Mouse (Mus musculus): Measurements from ENCODE around the gene A230072I06Rik. TPM values are rescaled to one million over a fixed set of nuclear protein-coding genes. Genes with fewer than 3 reads are reported as not detected.

The A230072I06Rik gene
- polyA plus RNA-seq, 1 experiment: not detected

- H3K9me3 ChIP-seq (replicated peaks; ENCODE audit: control insufficient read depth, insufficient read depth, low read length, poor library complexity, severe bottlenecking): no peaks in the 10 kb centered on the region
- H3K4me1 ChIP-seq (ENCODE audit: control insufficient read depth, insufficient read depth, low read length): no peaks in the 10 kb centered on the region
- no peak overlapping the region for H3K9ac ChIP-seq (ENCODE audit: low read depth, poor library complexity, severe bottlenecking)
- no peak overlapping the region for H3K27ac ChIP-seq (ENCODE audit: insufficient read depth, low read length)
- TF ChIP-seq CTCF (IDR thresholded peaks at IDR 0.05; ENCODE audit: low read depth, low read length) (no peak), POLR2A (IDR thresholded peaks at IDR 0.05; ENCODE audit: insufficient read depth, low read length) (no peak), EP300 (IDR thresholded peaks at IDR 0.05; ENCODE audit: insufficient read depth, low read depth, low read length) (no peak)
- no peaks in the 10 kb centered on the region for H3K27me3 ChIP-seq (ENCODE audit: control insufficient read depth, insufficient read depth, low read length, poor library complexity, severe bottlenecking)
- H3K36me3 ChIP-seq (ENCODE audit: control insufficient read depth, insufficient read depth, low read length, poor library complexity, severe bottlenecking): no peaks in the 10 kb centered on the region
- H3K4me3 ChIP-seq (ENCODE audit: low read depth, low read length): no peak overlapping the region
These were observed 3.5 kb downstream of the A230072I06Rik start for GRCm38 (mm10) chr8:12282128-12282527.

- no peak overlapping the region for H3K4me3 ChIP-seq (ENCODE audit: low read depth, low read length)
- TF ChIP-seq EP300 (IDR thresholded peaks at IDR 0.05; ENCODE audit: insufficient read depth, low read depth, low read length) (no peak), POLR2A (IDR thresholded peaks at IDR 0.05; ENCODE audit: insufficient read depth, low read length) (no peak), CTCF (IDR thresholded peaks at IDR 0.05; ENCODE audit: low read depth, low read length) (no peak)
- H3K9me3 ChIP-seq (replicated peaks; ENCODE audit: control insufficient read depth, insufficient read depth, low read length, poor library complexity, severe bottlenecking): no peaks in the 10 kb centered on the region
- H3K9ac ChIP-seq (ENCODE audit: low read depth, poor library complexity, severe bottlenecking): no peak overlapping the region
- no peaks in the 10 kb centered on the region for H3K27me3 ChIP-seq (ENCODE audit: control insufficient read depth, insufficient read depth, low read length, poor library complexity, severe bottlenecking)
- no peak overlapping the region for H3K27ac ChIP-seq (ENCODE audit: insufficient read depth, low read length)
- H3K4me1 ChIP-seq (ENCODE audit: control insufficient read depth, insufficient read depth, low read length): no peaks in the 10 kb centered on the region
- no peaks in the 10 kb centered on the region for H3K36me3 ChIP-seq (ENCODE audit: control insufficient read depth, insufficient read depth, low read length, poor library complexity, severe bottlenecking)
These were observed 11.9 kb downstream of the A230072I06Rik start for GRCm38 (mm10) chr8:12290551-12290950.

GRCm38 (mm10) chr8:12298326-12298950 lies 19.8 kb downstream of the A230072I06Rik start:
- TF ChIP-seq POLR2A (IDR thresholded peaks at IDR 0.05; ENCODE audit: insufficient read depth, low read length) (no peak), CTCF (IDR thresholded peaks at IDR 0.05; ENCODE audit: low read depth, low read length) (no peak), EP300 (IDR thresholded peaks at IDR 0.05; ENCODE audit: insufficient read depth, low read depth, low read length) (no peak)
- H3K4me1 ChIP-seq (ENCODE audit: control insufficient read depth, insufficient read depth, low read length): no peaks in the 10 kb centered on the region
- H3K9ac ChIP-seq (ENCODE audit: low read depth, poor library complexity, severe bottlenecking): no peak overlapping the region
- no peak overlapping the region for H3K27ac ChIP-seq (ENCODE audit: insufficient read depth, low read length)
- no peaks in the 10 kb centered on the region for H3K36me3 ChIP-seq (ENCODE audit: control insufficient read depth, insufficient read depth, low read length, poor library complexity, severe bottlenecking)
- no peaks in the 10 kb centered on the region for H3K9me3 ChIP-seq (replicated peaks; ENCODE audit: control insufficient read depth, insufficient read depth, low read length, poor library complexity, severe bottlenecking)
- H3K27me3 ChIP-seq (ENCODE audit: control insufficient read depth, insufficient read depth, low read length, poor library complexity, severe bottlenecking): no peaks in the 10 kb centered on the region
- no peak overlapping the region for H3K4me3 ChIP-seq (ENCODE audit: low read depth, low read length)

GRCm38 (mm10) chr8:12301998-12302397 lies 23.4 kb downstream of the A230072I06Rik start:
- Histone ChIP-seq H3K36me3 (ENCODE audit: control insufficient read depth, insufficient read depth, low read length, poor library complexity, severe bottlenecking) (no peaks in the 10 kb centered on the region), H3K4me3 (ENCODE audit: low read depth, low read length) (no peak overlapping the region), H3K9ac (ENCODE audit: low read depth, poor library complexity, severe bottlenecking) (no peak overlapping the region), H3K27ac (ENCODE audit: insufficient read depth, low read length) (no peak overlapping the region), H3K27me3 (ENCODE audit: control insufficient read depth, insufficient read depth, low read length, poor library complexity, severe bottlenecking) (no peaks in the 10 kb centered on the region), H3K4me1 (ENCODE audit: control insufficient read depth, insufficient read depth, low read length) (no peaks in the 10 kb centered on the region), H3K9me3 (replicated peaks; ENCODE audit: control insufficient read depth, insufficient read depth, low read length, poor library complexity, severe bottlenecking) (no peaks in the 10 kb centered on the region)
- TF ChIP-seq POLR2A (IDR thresholded peaks at IDR 0.05; ENCODE audit: insufficient read depth, low read length): no peak
- TF ChIP-seq CTCF (IDR thresholded peaks at IDR 0.05; ENCODE audit: low read depth, low read length): no peak
- no peak for TF ChIP-seq EP300 (IDR thresholded peaks at IDR 0.05; ENCODE audit: insufficient read depth, low read depth, low read length)

- H3K4me3 ChIP-seq (ENCODE audit: low read depth, low read length): no peak overlapping the region
- no peaks in the 10 kb centered on the region for H3K4me1 ChIP-seq (ENCODE audit: control insufficient read depth, insufficient read depth, low read length)
- no peak overlapping the region for H3K9ac ChIP-seq (ENCODE audit: low read depth, poor library complexity, severe bottlenecking)
- TF ChIP-seq EP300 (IDR thresholded peaks at IDR 0.05; ENCODE audit: insufficient read depth, low read depth, low read length) (no peak), POLR2A (IDR thresholded peaks at IDR 0.05; ENCODE audit: insufficient read depth, low read length) (no peak), CTCF (IDR thresholded peaks at IDR 0.05; ENCODE audit: low read depth, low read length) (no peak)
- no peaks in the 10 kb centered on the region for H3K9me3 ChIP-seq (replicated peaks; ENCODE audit: control insufficient read depth, insufficient read depth, low read length, poor library complexity, severe bottlenecking)
- no peaks in the 10 kb centered on the region for H3K36me3 ChIP-seq (ENCODE audit: control insufficient read depth, insufficient read depth, low read length, poor library complexity, severe bottlenecking)
- H3K27ac ChIP-seq (ENCODE audit: insufficient read depth, low read length): no peak overlapping the region
- no peaks in the 10 kb centered on the region for H3K27me3 ChIP-seq (ENCODE audit: control insufficient read depth, insufficient read depth, low read length, poor library complexity, severe bottlenecking)
These were observed 34.5 kb downstream of the A230072I06Rik start for GRCm38 (mm10) chr8:12312975-12313734.

GRCm38 (mm10) chr8:12314258-12314657 lies 35.6 kb downstream of the A230072I06Rik start:
- TF ChIP-seq EP300 (IDR thresholded peaks at IDR 0.05; ENCODE audit: insufficient read depth, low read depth, low read length): no peak
- TF ChIP-seq CTCF (IDR thresholded peaks at IDR 0.05; ENCODE audit: low read depth, low read length): no peak
- no peak for TF ChIP-seq POLR2A (IDR thresholded peaks at IDR 0.05; ENCODE audit: insufficient read depth, low read length)
- no peak overlapping the region for H3K9ac ChIP-seq (ENCODE audit: low read depth, poor library complexity, severe bottlenecking)
- no peaks in the 10 kb centered on the region for H3K4me1 ChIP-seq (ENCODE audit: control insufficient read depth, insufficient read depth, low read length)
- no peaks in the 10 kb centered on the region for H3K9me3 ChIP-seq (replicated peaks; ENCODE audit: control insufficient read depth, insufficient read depth, low read length, poor library complexity, severe bottlenecking)
- no peaks in the 10 kb centered on the region for H3K27me3 ChIP-seq (ENCODE audit: control insufficient read depth, insufficient read depth, low read length, poor library complexity, severe bottlenecking)
- H3K36me3 ChIP-seq (ENCODE audit: control insufficient read depth, insufficient read depth, low read length, poor library complexity, severe bottlenecking): no peaks in the 10 kb centered on the region
- no peak overlapping the region for H3K4me3 ChIP-seq (ENCODE audit: low read depth, low read length)
- no peak overlapping the region for H3K27ac ChIP-seq (ENCODE audit: insufficient read depth, low read length)
